Mouse (Mus musculus): ENCODE data around the gene Pfkl. TPM values are rescaled to one million over a fixed set of nuclear protein-coding genes. Genes with fewer than 3 reads are reported as not detected.
A peak's percentile ranks its signal among the peaks of the same experiment; 100 is the strongest.

The Pfkl gene
- polyA plus RNA-seq, 1 experiment from 2014 or later = 126 TPM

- 17% methylated on average over 10 of the region's 10 CpGs for WGBS
- H3K4me2 ChIP-seq = peak overlapping the region; percentile 90
These were observed 452 bp upstream of the Pfkl start for GRCm38 (mm10) chr10:78010335-78010734.

GRCm38 (mm10) chr10:78009184-78009944, 519 bp downstream of the Pfkl start:
- peak overlapping the region; percentile 92 for H3K27ac ChIP-seq (replicated peaks)
- 0 out of 2 replicates have a peak, but pooled peaks cover 2% of the 10 kb centered on the region for H3K27me3 ChIP-seq
- H3K4me1 ChIP-seq (replicated peaks) = peaks cover 41% of the 10 kb centered on the region
- H3K4me3 ChIP-seq = peak overlapping the region; percentile 62
- H3K36me3 ChIP-seq = no peaks in the 10 kb centered on the region
- no peaks in the 10 kb centered on the region for H3K9me3 ChIP-seq
- peak overlapping the region; percentile 74 for H3K9ac ChIP-seq
- H3K4me2 ChIP-seq = peak overlapping the region; percentile 90
- under 1% methylated on average over 48 of the region's 59 CpGs for WGBS
- peak; percentile 95 for ATAC-seq (ENCODE audit: low FRiP score, low read depth)

More at GRCm38 (mm10) chr10:78010335-78010734, 452 bp upstream of the Pfkl start:
- Histone ChIP-seq H3K36me3 (no peaks in the 10 kb centered on the region), H3K4me1 (replicated peaks) (peaks cover 40% of the 10 kb centered on the region), H3K9me3 (no peaks in the 10 kb centered on the region), H3K9ac (no peak overlapping the region), H3K27me3 (0 out of 2 replicates have a peak, but pooled peaks cover 2% of the 10 kb centered on the region), H3K4me3 (peak overlapping the region; percentile 10; the same call in 1 of the 2 replicates), H3K27ac (replicated peaks) (0 out of 2 replicates have a peak overlapping the region, but pooled peaks have one; percentile 38)
- ATAC-seq (ENCODE audit: low FRiP score, low read depth) = no peak

- ATAC-seq (ENCODE audit: low FRiP score, low read depth) = no peak
- H3K36me3 ChIP-seq = no peaks in the 10 kb centered on the region
- no peaks in the 10 kb centered on the region for H3K9me3 ChIP-seq
- peaks cover 41% of the 10 kb centered on the region for H3K4me1 ChIP-seq (replicated peaks)
- peak overlapping the region; percentile 90 for H3K4me2 ChIP-seq
- H3K27me3 ChIP-seq = 0 out of 2 replicates have a peak, but pooled peaks cover 2% of the 10 kb centered on the region
- WGBS = 86% methylated on average over 3 of the region's 3 CpGs
- H3K9ac ChIP-seq = peak overlapping the region; percentile 74
- no peak overlapping the region for H3K27ac ChIP-seq (replicated peaks)
- peak overlapping the region; percentile 62 for H3K4me3 ChIP-seq
These were observed 1.7 kb downstream of the Pfkl start for GRCm38 (mm10) chr10:78008169-78008568.

GRCm38 (mm10) chr10:78007203-78007602, 2.7 kb downstream of the Pfkl start:
- WGBS = 57% methylated on average over 7 of the region's 7 CpGs
- Histone ChIP-seq H3K4me3 (no peak overlapping the region), H3K36me3 (no peaks in the 10 kb centered on the region), H3K4me1 (replicated peaks) (peaks cover 41% of the 10 kb centered on the region), H3K4me2 (peak overlapping the region; percentile 90; the same call in 1 of the 2 replicates), H3K27me3 (0 out of 2 replicates have a peak, but pooled peaks cover 2% of the 10 kb centered on the region), H3K9ac (no peak overlapping the region), H3K9me3 (no peaks in the 10 kb centered on the region), H3K27ac (replicated peaks) (no peak overlapping the region)
- ATAC-seq (ENCODE audit: low FRiP score, low read depth) = no peak

GRCm38 (mm10) chr10:78005791-78006438, 4.0 kb downstream of the Pfkl start:
- no peak overlapping the region for H3K4me3 ChIP-seq
- H3K9me3 ChIP-seq = no peaks in the 10 kb centered on the region
- H3K27ac ChIP-seq (replicated peaks) = no peak overlapping the region
- H3K4me1 ChIP-seq (replicated peaks) = peaks cover 41% of the 10 kb centered on the region
- H3K9ac ChIP-seq = no peak overlapping the region
- WGBS = 83% methylated on average over 4 of the region's 4 CpGs
- no peak for ATAC-seq (ENCODE audit: low FRiP score, low read depth)
- H3K4me2 ChIP-seq = no peak overlapping the region
- no peaks in the 10 kb centered on the region for H3K27me3 ChIP-seq
- peaks cover 1% of the 10 kb centered on the region for H3K36me3 ChIP-seq

GRCm38 (mm10) chr10:78004479-78005100, 5.3 kb downstream of the Pfkl start:
- Histone ChIP-seq H3K9ac (no peak overlapping the region), H3K4me3 (no peak overlapping the region), H3K9me3 (no peaks in the 10 kb centered on the region), H3K27ac (replicated peaks) (no peak overlapping the region), H3K27me3 (no peaks in the 10 kb centered on the region), H3K36me3 (peaks cover 15% of the 10 kb centered on the region), H3K4me2 (no peak overlapping the region), H3K4me1 (replicated peaks) (peaks cover 37% of the 10 kb centered on the region)
- WGBS = 91% methylated on average over 3 of the region's 3 CpGs
- no peak for ATAC-seq (ENCODE audit: low FRiP score, low read depth)

- no peaks in the 10 kb centered on the region for H3K9me3 ChIP-seq
- peaks cover 20% of the 10 kb centered on the region for H3K4me1 ChIP-seq (replicated peaks)
- H3K4me3 ChIP-seq = no peak overlapping the region
- H3K36me3 ChIP-seq = peaks cover 25% of the 10 kb centered on the region
- no peaks in the 10 kb centered on the region for H3K27me3 ChIP-seq
- ATAC-seq (ENCODE audit: low FRiP score, low read depth) = no peak
- no peak overlapping the region for H3K4me2 ChIP-seq
- H3K9ac ChIP-seq = no peak overlapping the region
- 93% methylated on average over 2 of the region's 2 CpGs for WGBS
- H3K27ac ChIP-seq (replicated peaks) = no peak overlapping the region
These were observed 7.6 kb downstream of the Pfkl start for GRCm38 (mm10) chr10:78002316-78002715.

GRCm38 (mm10) chr10:78001796-78002195, 8.1 kb downstream of the Pfkl start:
- H3K9ac ChIP-seq = no peak overlapping the region
- peaks cover 15% of the 10 kb centered on the region for H3K4me1 ChIP-seq (replicated peaks)
- no peak overlapping the region for H3K4me3 ChIP-seq
- whole genome bisulfite sequencing = 93% methylated on average over 11 of the region's 11 CpGs
- no peaks in the 10 kb centered on the region for H3K27me3 ChIP-seq
- H3K4me2 ChIP-seq = no peak overlapping the region
- peaks cover 28% of the 10 kb centered on the region for H3K36me3 ChIP-seq
- no peaks in the 10 kb centered on the region for H3K9me3 ChIP-seq
- no peak for ATAC-seq (ENCODE audit: low FRiP score, low read depth)
- H3K27ac ChIP-seq (replicated peaks) = no peak overlapping the region

- Histone ChIP-seq H3K27me3 (no peaks in the 10 kb centered on the region), H3K4me3 (no peak overlapping the region), H3K36me3 (peaks cover 33% of the 10 kb centered on the region), H3K4me1 (replicated peaks) (0 out of 2 replicates have a peak, but pooled peaks cover under 1% of the 10 kb centered on the region), H3K9ac (no peak overlapping the region), H3K9me3 (no peaks in the 10 kb centered on the region), H3K4me2 (no peak overlapping the region), H3K27ac (replicated peaks) (no peak overlapping the region)
- no peak for ATAC-seq (ENCODE audit: low FRiP score, low read depth)
- 88% methylated on average over 5 of the region's 5 CpGs for WGBS
These were observed 9.7 kb downstream of the Pfkl start for GRCm38 (mm10) chr10:78000200-78000599.

GRCm38 (mm10) chr10:77995639-77996038, 14.2 kb downstream of the Pfkl start:
- peaks cover 49% of the 10 kb centered on the region for H3K36me3 ChIP-seq
- H3K9ac ChIP-seq = no peak overlapping the region
- no peaks in the 10 kb centered on the region for H3K4me1 ChIP-seq (replicated peaks)
- H3K9me3 ChIP-seq = no peaks in the 10 kb centered on the region
- H3K4me3 ChIP-seq = no peak overlapping the region
- no peak overlapping the region for H3K27ac ChIP-seq (replicated peaks)
- 86% methylated on average over 3 of the region's 3 CpGs for whole genome bisulfite sequencing
- ATAC-seq (ENCODE audit: low FRiP score, low read depth) = no peak
- no peaks in the 10 kb centered on the region for H3K27me3 ChIP-seq
- H3K4me2 ChIP-seq = no peak overlapping the region

- Histone ChIP-seq H3K4me2 (no peak overlapping the region), H3K36me3 (peaks cover 33% of the 10 kb centered on the region), H3K9ac (no peak overlapping the region), H3K9me3 (no peaks in the 10 kb centered on the region), H3K27ac (replicated peaks) (no peak overlapping the region), H3K4me1 (replicated peaks) (no peaks in the 10 kb centered on the region), H3K27me3 (no peaks in the 10 kb centered on the region), H3K4me3 (no peak overlapping the region)
- no peak for ATAC-seq (ENCODE audit: low FRiP score, low read depth)
- WGBS = 75% methylated on average over 5 of the region's 5 CpGs
These were observed 24.1 kb downstream of the Pfkl start for GRCm38 (mm10) chr10:77985775-77986174.

GRCm38 (mm10) chr10:77984660-77985059, 25.2 kb downstream of the Pfkl start:
- Histone ChIP-seq H3K27me3 (no peaks in the 10 kb centered on the region), H3K9me3 (no peaks in the 10 kb centered on the region), H3K4me2 (no peak overlapping the region), H3K36me3 (peaks cover 22% of the 10 kb centered on the region), H3K9ac (no peak overlapping the region), H3K4me1 (replicated peaks) (peaks cover 4% of the 10 kb centered on the region; the same call in 1 of the 2 replicates), H3K27ac (replicated peaks) (no peak overlapping the region), H3K4me3 (no peak overlapping the region)
- peak; percentile 39; the same call in 1 of the 2 replicates for ATAC-seq (ENCODE audit: low FRiP score, low read depth)
- WGBS = 0% methylated on average over 4 of the region's 4 CpGs
